Mouse (Mus musculus) spleen, postnatal 10 days (tissue): ENCODE measurements around the gene Rae1.

Experiments
- DNase-seq, 2 experiments: peaks; one replicate each; pipeline ENCODE4 v3.0.0; 2021 to 2022; ENCODE audit warnings: low spot score in 2 of 2

Rae1 gene

DNA sequence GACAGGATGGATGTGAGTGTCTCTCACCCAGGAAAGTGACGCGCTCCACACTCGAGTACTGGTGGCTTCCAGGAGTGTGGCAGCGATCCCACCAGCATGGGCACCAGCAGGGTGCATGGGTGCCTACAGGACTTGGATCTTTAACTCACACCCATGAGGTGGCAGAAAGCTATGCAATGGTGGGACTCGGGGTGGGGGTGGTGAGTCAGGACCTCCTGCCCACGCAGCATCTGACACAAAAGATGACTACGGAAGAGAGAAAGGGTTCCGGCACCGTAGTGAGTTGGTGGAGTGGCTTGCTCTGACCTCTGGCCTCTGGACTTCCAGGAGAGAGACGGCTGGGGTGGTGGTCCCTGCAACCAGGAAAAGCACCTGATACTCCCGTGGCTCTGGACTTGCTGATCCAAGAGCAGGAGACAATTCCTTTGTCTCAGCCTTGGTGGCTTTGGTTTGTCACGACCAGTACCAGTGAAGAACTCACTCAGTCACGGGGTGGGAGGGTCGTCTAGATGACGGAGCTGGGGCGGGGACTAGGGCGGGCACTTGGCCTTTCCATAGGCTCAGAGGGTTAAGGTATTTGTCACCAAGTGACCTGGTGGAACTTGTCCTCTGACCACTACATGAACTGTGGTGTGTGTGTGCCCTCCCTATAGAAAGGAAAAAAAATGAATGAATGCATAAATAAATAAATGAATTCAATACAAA, 48.3 kb downstream of the Rae1 start:
- DNase-seq: peak; percentile 6 to 23

DNA sequence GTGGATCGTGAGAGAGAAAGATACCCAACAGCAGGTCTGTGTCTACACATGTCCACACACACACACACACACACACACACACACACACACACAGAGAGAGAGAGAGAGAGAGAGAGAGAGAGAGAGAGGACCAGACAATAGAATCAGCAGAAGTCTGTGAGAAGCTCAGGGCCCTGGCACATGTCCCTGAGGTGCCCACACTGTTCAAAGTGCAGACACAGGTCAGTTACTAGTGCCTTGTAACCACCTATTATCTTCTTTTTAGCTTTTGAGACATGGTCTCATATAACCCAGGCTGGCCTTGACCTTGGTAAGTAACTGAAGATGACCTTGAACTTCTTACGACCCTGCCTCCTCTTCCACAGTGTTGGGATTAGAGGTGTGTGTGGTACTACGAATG, 49.3 kb downstream of the Rae1 start:
- DNase-seq: peak; percentile 13 to 27

DNA sequence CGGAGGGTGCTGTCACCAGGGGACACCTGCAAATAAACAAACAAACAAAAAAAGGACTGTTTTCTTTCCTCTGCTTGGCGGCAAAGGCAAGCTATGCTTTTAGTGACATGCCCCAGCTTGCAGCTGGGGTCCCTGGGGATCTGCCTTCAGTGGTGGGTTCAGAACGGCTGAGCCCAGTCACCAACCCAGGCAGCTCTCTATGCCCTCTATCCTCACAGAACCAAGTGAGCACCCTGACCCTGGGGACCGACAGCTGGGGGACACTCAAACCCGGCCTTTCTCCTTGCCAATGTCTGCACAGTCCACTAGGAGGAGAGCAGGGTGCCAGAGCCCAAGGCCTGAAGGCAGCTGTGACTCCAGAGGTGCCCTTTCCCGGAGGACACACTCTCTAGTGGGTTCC, 49.9 kb downstream of the Rae1 start:
- peak in 1 of 2 experiments; percentile 65 for DNase-seq

DNA sequence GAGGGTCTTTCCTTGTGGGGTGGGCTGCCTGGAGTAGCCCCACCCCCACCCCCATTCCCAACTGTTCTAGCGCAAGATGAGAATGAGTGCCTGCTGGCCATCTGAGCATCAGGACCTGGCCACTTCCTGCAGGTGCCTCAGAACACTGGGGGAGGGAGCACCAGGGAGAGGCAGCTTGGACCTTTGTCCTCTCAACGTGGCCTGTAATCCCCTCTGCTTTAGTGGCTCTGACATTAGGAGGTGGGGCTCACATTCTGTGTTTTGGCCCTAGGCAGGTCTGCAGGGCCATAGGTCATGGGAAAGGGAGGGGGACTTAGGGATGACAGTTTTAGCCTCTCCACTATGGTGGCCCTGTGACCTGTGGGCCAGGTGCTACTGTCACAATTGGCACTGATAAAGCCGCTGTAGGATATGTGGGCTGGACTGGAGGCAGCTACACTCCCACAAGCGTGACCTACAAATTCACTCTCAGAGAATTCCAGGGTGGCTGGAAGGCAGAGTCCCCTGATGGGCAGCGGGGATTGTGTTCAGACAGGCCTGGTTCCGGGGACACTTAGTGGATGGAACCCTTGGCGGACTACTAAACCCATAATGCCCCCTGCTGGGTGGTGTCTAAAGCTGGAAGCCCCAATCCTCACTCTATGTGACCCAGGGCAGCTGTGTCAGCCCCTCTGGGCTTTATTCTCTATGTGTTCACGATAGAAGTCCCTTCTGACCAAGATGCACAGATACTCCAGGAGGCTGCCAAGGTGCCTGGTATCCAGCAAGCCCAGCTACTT, 50.9 kb downstream of the Rae1 start:
- DNase-seq: peak; percentile 37 to 38

DNA sequence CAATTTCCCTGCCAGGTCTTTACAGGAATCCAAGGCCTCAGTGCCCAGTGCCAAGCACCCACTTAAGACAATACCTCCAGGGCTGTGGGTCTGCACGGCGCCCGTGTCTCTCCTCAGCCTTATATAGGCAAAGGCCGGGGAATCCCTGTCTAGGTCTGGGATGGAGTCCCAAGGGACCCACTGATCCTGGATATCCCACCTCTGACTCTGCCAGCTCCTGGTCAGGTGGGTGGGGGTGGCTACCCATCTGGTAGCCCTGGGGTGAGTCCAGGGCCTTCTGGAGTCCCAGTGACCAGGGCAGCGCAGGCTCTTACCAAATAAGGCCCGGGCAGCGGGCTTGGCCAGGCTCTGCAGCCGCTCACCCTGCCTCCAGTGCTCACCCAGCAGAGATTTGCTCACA, 53.0 kb downstream of the Rae1 start:
- peak in 1 of 2 experiments; percentile 26 for DNase-seq

DNA sequence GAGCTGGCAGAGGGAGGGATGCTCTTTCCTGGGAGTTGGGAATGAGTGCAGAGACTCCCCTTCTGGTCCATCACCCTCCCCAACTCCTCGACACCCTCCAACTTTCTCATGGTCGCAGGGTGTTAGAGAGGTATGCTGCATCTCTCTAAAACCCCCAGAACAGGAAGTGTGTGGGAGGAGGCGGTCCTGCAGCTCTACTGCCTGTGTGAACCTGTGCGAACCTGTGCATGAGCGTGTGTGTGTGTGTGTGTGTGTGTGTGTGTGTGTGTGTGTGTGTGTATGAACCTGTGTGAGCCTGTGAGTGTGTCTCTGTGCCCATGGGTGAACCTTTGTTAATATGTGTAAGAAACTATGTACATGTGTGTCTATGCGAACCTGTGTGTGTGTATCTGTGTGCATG, 53.9 kb downstream of the Rae1 start:
- peak; percentile 31 to 70 for DNase-seq

DNA sequence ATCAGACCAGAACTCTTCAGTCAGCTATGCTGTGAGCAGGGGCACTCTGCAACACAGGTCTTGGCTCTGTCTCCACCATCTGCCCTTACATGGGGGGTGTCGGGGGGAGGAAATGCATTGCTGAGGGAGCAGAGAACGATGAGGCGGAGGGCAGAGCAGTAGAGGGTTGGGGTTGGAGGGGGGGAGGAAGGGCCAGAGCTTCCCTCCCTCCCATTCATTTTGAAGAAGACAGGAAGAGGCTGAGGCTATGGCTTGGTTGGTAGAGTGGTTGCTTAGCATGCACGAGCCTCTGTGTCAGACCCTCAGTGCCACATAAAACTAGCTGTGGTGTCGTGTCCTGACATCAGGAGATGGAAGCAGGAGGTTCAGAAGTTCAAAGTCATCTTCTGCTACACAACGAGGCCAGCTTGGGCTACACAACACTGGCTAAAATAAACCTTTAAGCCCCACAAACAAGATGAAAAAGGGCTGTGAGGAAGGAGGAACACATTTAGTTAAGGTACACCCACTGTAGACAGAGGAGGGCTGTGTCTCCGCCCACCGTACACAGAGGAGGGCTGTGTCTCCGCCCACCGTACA, 56.5 kb downstream of the Rae1 start:
- DNase-seq: no peak

DNA sequence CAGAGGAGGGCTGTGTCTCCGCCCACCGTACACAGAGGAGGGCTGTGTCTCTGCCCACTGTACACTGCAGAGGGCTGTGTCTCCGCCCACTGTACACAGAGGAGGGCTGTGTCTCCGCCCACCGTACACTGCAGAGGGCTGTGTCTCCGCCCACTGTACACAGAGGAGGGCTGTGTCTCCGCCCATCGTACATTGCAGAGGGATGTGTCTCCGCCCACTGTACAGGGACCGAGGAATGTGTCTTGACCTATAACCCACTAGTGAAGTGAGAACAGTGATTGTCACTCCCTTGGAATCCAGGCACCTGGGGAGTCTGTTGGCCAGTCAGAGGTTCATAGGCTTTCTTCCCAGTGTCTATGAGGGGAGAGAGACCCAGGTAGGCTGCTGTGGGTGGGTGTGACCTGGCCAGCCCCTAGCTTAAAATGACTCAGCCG, 57.0 kb downstream of the Rae1 start:
- DNase-seq: peak in 1 of 2 experiments; percentile 47

DNA sequence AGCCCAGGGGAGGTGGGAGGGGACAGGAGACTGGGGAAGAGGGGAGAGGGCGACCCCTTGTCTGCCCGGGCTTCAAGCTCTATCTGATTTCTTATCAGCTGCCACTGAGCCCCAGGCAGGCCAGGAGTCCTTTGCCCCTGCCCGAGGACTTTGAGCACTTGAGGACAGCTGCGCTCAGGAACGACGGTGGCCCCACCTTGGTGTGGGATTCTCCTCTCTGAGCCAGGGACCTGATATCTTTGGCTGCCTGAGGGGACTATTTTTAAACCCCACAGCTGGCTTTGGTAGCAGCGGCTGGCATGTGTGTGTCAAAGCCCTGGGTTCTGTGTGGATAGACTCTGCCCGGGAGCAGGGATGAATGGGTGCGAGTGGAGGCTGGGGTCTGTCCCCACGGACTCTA, 57.7 kb downstream of the Rae1 start:
- no peak for DNase-seq

DNA sequence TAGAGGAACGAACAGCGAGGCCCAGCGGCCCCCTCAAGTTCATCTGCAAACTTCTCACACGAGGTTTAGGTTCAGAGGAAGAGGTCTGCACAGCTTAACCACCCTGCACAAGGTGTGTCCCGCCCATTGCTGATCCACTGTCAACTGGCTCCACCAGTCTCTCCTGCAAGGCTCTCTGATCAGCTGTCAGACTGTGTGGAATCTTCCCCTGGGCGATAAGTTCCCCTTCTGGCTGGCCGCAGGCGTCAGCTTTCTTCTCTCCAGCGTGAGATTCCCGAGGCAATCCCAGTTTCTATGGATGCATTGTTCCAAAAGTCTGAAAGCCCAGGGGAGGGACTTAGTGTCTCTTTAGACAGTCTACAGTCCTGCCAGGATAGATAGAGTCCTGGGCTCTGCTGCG, 58.3 kb downstream of the Rae1 start:
- DNase-seq: no peak

DNA sequence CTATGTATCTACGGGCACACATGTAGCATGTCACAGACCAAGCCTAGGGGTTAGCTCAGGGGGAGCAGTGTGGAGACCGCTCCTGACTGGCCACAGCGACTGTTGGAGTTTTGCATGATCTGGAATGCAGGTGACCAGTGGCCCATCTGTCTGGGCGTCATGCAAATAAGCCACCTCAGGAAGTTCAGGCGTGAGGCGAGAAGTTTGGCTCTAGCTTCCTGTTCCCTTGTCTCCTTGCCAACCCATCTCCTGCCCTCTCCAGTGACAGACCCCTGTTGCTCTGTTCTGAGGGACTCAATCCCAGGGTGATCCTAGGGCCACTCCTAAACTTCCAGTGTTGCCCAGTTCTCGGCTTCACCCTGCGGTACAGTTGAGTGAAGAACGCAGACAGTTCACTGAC, 60.5 kb downstream of the Rae1 start:
- peak; percentile 23 to 29 for DNase-seq

DNA sequence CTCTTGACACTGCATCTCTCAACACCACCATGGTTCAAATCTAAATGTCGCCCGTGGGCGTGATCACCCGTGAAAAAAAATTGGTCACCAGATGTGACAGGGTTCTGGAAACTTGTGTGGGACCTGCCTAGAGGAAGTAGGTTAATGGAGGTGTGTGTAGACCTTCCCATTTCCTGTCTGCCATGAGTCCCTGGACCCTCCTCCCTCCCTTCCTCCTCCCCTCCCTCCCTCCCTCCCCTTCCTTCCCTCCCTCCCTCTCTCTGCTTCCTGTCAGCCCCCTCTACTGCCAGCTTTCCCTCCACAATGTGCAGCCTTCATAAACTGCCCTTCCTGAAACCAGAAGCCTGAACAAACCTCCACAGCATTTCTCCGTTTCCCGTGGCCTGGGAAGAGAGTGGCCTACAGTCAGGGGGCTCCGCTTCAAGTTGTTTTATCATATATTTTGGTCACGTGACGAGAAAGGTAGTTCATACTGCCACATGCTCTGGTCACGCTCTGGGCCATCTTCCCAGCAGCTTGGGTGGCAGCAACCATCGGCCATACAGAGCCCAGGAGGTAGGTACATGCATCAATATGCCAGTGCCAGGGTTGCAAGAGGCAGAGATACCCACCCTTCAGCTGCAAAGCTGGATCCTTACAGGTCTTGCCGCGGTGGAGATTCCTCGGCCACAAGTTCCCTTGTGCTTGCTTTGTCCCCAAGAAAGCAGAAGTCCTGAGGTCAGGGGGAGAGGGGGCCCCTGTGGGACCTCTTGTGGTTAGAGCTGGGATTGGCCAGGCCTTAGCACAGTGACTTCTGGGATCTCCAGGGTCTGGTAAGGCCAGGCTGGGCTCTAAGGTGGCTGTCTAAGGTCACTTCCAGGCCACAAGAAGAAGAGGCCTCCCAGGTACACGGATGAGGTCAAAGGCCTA, 61.8 kb downstream of the Rae1 start:
- peak; percentile 44 to 68 for DNase-seq

DNA sequence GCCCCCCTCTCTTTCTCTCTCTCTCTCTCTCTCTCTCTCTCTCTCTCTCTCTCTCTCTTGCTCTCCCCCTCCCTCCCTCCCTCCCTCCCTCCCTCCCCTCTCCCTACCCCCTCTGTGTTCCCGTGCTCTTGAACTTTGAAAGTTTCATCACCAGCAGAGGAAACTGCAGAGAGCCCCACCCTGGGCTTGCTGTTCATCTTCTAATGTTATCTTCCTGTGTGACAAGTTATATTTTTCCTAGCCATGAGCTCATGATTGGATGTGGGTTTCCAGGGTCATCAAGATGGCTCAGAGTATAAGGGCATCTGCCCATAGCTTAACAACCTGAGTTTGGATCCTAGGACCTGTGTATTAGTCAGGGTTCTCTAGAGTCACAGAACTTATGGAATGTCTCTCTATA, 63.3 kb downstream of the Rae1 start:
- no peak for DNase-seq

DNA sequence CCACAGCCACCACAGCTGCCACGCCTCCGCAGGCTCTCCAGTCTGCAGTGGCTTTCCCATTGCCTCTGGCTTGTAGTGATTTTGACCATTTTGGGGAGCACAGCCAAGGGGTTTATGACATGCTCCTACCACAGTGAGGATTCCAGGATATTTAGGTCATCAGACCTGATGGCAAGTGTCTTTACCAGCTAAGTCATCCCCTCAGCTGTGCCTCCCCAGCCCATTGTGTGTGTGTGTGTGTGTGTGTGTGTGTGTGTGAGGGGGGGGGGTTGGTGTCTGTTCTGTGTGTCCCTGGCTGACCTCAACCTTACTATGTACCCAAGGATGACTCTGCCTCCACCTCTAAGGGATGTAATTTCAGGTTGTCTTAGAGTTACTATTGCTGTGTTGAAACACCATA, 64.9 kb downstream of the Rae1 start:
- no peak for DNase-seq
